Mouse (Mus musculus): ENCODE measurements around the gene Aldh3b1.

Aldh3b1 gene

GRCm38 (mm10) chr19:3912337-3913204 is 17.0 kb downstream of the Aldh3b1 start, which contains the start of gene Ndufs8:
Gene Ndufs8, minus strand, starts transcription at chr19:3912774.
- DNase-seq (ENCODE audit: low spot score in 2 of 2) = peak; percentile 95 to 98

DNA sequence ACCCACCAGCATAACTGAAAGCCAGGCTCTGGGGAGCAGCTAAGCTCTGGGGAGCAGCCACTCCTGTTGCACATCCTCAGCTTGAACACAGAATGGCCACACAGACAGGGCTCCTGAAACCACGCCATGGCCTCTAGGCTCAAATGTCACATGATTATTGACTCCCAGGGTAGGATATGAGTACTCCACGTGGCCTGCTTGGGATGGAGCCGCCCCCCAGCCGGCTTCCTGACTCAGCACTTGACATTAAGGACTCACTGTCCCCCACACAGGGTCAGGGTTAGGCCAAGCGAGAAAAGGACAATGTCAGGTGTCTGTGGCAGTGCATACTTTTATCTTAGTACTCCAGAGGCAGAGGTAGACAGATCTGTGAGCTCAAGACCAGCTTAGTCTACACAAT is 19.4 kb downstream of the Aldh3b1 start:
- no peak for DNase-seq (ENCODE audit: low spot score in 2 of 2)

- no peak for DNase-seq (ENCODE audit: low spot score in 2 of 2)
These were observed 21.5 kb downstream of the Aldh3b1 start for GRCm38 (mm10) chr19:3907876-3908660.

DNA sequence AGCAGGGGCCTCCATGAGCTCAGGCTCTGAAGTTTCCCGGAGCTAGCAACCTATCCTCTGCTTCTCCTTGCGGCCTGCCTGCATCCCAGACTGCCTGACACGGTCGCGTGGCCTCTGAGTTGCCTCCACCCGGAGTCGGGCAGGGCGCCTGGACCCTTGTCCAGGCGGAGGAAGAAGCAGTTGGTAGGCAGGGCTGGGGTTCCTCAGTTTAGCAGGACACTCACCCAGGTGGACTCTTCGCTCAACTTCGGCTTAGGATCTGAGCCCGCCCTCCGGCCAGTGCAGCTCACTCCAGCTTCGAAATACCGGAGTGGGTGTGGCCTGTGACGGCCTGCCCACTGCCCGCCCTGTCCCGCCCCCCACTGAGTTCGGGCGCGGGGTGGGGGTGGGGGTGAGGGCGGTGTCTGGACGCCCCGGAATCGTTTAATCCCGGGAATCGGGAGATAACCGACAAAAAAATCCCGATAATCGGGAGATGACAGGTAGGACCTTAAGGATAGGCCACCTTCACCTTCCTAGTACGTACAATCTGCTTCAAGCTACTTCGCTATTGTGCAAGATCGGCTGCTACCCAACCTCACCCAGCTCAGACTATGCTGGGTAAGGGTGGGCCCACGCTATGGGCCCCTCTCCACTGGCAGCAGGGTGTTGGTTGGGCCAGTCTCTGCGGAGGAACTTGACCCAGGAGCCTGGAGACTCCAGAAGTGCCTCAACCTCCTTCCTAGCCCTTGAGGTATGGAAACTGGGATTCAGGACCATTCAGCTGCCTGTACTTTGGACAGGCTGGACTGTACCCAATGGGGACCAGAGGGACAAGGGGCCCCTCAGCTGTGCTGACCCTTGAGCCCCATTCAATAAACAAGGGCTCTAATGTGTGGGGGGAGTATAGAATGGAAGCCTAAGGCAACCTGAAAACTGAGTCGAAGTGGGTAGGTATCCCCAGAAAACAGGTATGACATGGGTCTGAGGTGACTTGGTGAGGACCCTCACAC is 22.5 kb downstream of the Aldh3b1 start, which contains the start of gene Tcirg1:
Tcirg1 (minus strand) TSS at position 339 of the 992 bp plus-strand sequence.
- peak; percentile 74 to 78 for DNase-seq (ENCODE audit: low spot score in 2 of 2)

GRCm38 (mm10) chr19:3906326-3906725 is 23.3 kb downstream of the Aldh3b1 start:
- no peak for DNase-seq (ENCODE audit: low spot score in 2 of 2)

- no peak for DNase-seq (ENCODE audit: low spot score in 2 of 2)
These were observed 24.2 kb downstream of the Aldh3b1 start for GRCm38 (mm10) chr19:3905261-3905969.

GRCm38 (mm10) chr19:3904363-3904675 is 25.3 kb downstream of the Aldh3b1 start:
- no peak for DNase-seq (ENCODE audit: low spot score in 2 of 2)

- DNase-seq (ENCODE audit: low spot score in 2 of 2) = no peak
These were observed 25.8 kb downstream of the Aldh3b1 start for GRCm38 (mm10) chr19:3903648-3904362.

GRCm38 (mm10) chr19:3902966-3903365 is 26.6 kb downstream of the Aldh3b1 start:
- DNase-seq (ENCODE audit: low spot score in 2 of 2) = no peak

- no peak for DNase-seq (ENCODE audit: low spot score in 2 of 2)
These were observed 30.0 kb downstream of the Aldh3b1 start for GRCm38 (mm10) chr19:3899618-3900017.

GRCm38 (mm10) chr19:3898952-3899351 is 30.7 kb downstream of the Aldh3b1 start:
- DNase-seq (ENCODE audit: low spot score in 2 of 2) = no peak

DNA sequence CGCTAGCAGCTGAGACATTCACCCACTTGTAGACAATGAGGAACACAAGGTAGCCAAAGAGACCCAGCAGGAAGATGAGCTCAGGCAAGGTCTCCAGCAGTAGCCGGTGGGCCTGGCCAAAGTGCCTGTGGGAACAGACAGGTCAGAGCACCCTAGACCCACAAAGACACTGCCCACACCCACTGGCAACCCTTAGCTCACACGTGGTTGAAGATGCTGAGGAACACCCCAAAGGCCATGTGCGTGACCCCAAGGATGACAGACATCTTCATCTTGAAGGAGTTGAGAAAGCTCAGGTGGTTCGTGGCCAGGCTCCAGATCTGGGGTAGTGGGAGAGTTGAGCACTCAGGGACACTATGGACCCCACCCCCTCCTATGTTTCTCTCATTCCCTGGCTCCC is 32.1 kb downstream of the Aldh3b1 start:
- no peak for DNase-seq (ENCODE audit: low spot score in 2 of 2)

- no peak for DNase-seq (ENCODE audit: low spot score in 2 of 2)
These were observed 33.4 kb downstream of the Aldh3b1 start for GRCm38 (mm10) chr19:3896208-3896607.

GRCm38 (mm10) chr19:3895171-3895631 is 34.4 kb downstream of the Aldh3b1 start:
- no peak for DNase-seq (ENCODE audit: low spot score in 2 of 2)

DNA sequence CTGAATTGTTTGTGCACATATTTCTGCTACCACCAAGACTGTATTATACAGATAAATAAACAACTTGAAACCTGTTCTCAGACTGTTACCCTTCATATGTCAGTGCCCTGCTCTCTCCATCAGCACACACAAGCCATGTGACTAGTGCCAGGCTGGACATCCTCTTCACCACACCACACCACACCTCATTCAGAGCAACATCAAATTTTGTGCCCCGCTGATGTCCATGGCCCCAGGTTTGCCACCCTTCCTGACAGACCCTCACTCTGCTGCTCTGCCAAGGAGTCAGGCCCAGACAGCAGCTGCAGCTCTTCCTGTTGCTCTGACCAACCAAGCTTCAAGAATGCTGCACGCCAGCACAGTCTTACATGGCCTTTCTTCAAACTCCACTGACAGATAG is 35.3 kb downstream of the Aldh3b1 start:
- no peak for DNase-seq (ENCODE audit: low spot score in 2 of 2)

GRCm38 (mm10) chr19:3893545-3894116 is 36.0 kb downstream of the Aldh3b1 start:
- DNase-seq (ENCODE audit: low spot score in 2 of 2) = no peak

- DNase-seq (ENCODE audit: low spot score in 2 of 2) = no peak
These were observed 39.4 kb downstream of the Aldh3b1 start for GRCm38 (mm10) chr19:3890181-3890580.

GRCm38 (mm10) chr19:3889096-3889495 is 40.5 kb downstream of the Aldh3b1 start:
- DNase-seq (ENCODE audit: low spot score in 2 of 2) = no peak

DNA sequence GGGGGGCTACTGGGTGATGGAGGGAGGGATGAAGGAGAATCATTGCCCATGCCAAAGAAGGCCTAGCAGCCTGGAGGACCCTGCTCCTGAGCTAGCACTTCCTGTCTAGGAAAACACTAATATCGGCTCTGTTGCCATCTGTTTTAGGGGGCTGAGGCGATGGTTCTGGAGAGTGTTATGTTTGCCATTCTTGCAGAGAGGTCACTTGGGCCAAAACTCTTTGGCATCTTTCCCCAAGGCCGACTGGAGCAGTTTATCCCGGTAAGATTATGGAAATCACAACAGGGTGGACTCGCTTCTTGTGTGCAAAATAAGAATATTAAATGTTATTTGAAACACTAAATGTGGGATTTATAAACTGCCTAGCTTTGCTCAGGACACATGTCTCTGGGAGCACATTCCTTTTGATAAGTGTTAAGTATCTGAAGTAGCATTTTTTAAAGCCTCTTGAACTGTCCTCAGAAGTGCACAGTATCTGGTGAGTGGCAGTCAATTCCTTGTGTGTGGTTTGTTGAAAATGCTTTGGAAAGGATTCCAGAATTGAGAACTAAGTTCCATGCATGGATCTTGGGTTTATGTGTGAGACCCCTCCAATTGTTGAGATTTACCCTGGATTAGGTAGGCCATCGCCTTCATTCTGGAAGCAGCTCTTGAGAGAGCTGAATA is 45.1 kb downstream of the Aldh3b1 start:
- DNase-seq (ENCODE audit: low spot score in 2 of 2) = no peak
